Comparison of ENCODE assay signal across 8 mouse cellular contexts in the genomic region with DNA sequence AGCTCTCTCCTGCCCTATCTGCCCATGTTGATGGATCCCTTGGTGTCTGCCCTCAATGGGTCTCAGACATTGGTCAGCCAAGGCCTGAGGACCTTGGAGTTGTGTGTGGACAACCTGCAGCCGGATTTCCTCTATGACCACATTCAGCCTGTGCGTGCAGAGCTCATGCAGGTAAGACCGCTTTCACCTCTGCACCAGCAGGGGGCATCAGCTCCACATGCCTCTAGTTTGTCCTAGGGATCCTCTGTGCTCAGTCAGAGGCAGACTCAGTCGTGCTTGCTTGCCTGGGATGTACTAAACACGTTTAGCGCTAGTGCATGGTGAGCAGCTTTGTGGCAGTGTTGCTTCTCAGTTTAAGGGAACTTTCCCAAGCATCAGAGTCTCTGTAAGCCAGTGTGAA. TPM values are rescaled to one million over a fixed set of nuclear protein-coding genes. Genes with fewer than 3 reads are reported as not detected.
DNase-seq lines count a peak whose midpoint lies in the region; ATAC-seq and TF ChIP-seq lines count a peak whose summit lies in the region.

No protein-coding gene starts in this region.

- peaks cover 98% of the 10 kb centered on the region for H3K36me3 ChIP-seq in intestine, embryonic 14.5 days (ENCODE audit: control insufficient read depth, insufficient read depth, low read length)
- H3K36me3 ChIP-seq in intestine, embryonic 15.5 days, result peaks cover 76% of the 10 kb centered on the region
- peaks cover 99% of the 10 kb centered on the region for H3K36me3 ChIP-seq in G1E (replicated peaks)
- H3K36me3 ChIP-seq in liver, postnatal 0 days (replicated peaks; ENCODE audit: insufficient read depth, low read length), result peaks cover 85% of the 10 kb centered on the region

- no peak overlapping the region for H3K4me3 ChIP-seq in intestine, embryonic 14.5 days (ENCODE audit: low read depth, low read length)
- no peak overlapping the region for H3K4me3 ChIP-seq in intestine, embryonic 15.5 days (replicated peaks)
- H3K4me3 ChIP-seq in G1E (ENCODE audit: low read depth, low read length), result no peak overlapping the region
- H3K4me3 ChIP-seq in liver, postnatal 0 days (ENCODE audit: low read depth, low read length), result no peak overlapping the region

- no peaks in the 10 kb centered on the region for H3K27me3 ChIP-seq in intestine, embryonic 14.5 days (replicated peaks; ENCODE audit: control insufficient read depth, insufficient read depth, low read length)
- no peaks in the 10 kb centered on the region for H3K27me3 ChIP-seq in intestine, embryonic 15.5 days (replicated peaks)
- no peaks in the 10 kb centered on the region for H3K27me3 ChIP-seq in G1E (ENCODE audit: insufficient read depth, low read length)
- H3K27me3 ChIP-seq in liver, postnatal 0 days (ENCODE audit: insufficient read depth, low read length), result no peaks in the 10 kb centered on the region

- no peak overlapping the region for H3K9ac ChIP-seq in intestine, embryonic 14.5 days (ENCODE audit: low read length)
- H3K9ac ChIP-seq in intestine, embryonic 15.5 days, result no peak overlapping the region
- H3K9ac ChIP-seq in liver, postnatal 0 days (replicated peaks), result no peak overlapping the region

- H3K27ac ChIP-seq in intestine, embryonic 14.5 days (ENCODE audit: low read depth), result no peak overlapping the region
- no peak overlapping the region for H3K27ac ChIP-seq in intestine, embryonic 15.5 days
- no peak overlapping the region for H3K27ac ChIP-seq in liver, postnatal 0 days (ENCODE audit: low read depth)

- peak; percentile 64 for DNase-seq in intestine, embryonic 14.5 days (ENCODE audit: low spot score)
- DNase-seq in G1E (ENCODE audit: low spot score), result peak; percentile 45
- peak; percentile 37 to 55 for DNase-seq in cerebellum, adult 18-20 months
- DNase-seq in induced T-regulatory cell, adult 2 months (ENCODE audit: low read depth), result peak; percentile 37
- peak; percentile 26 for DNase-seq in liver, postnatal 0 days
- peak; percentile 35 for DNase-seq in thymus, postnatal 14 days
- DNase-seq in testis, postnatal 10 days (ENCODE audit: low spot score), result no peak

- TF ChIP-seq CTCF in G1E (IDR thresholded peaks at IDR 0.05; ENCODE audit: low read depth, low read length), result peak; percentile 46
- peak; percentile 72 for TF ChIP-seq CTCF in liver, postnatal 0 days (IDR thresholded peaks at IDR 0.05; ENCODE audit: low read depth)

- H3K4me2 ChIP-seq in intestine, embryonic 14.5 days (ENCODE audit: low read length), result no peak overlapping the region
- H3K4me2 ChIP-seq in intestine, embryonic 15.5 days (replicated peaks), result no peak overlapping the region
- H3K4me2 ChIP-seq in liver, postnatal 0 days (ENCODE audit: low read depth, low read length), result no peak overlapping the region

- ATAC-seq in intestine, embryonic 14.5 days (replicated peaks; ENCODE audit: low FRiP score, low TSS enrichment, low read depth), result peak; percentile 53; the same call in 1 of the 2 replicates
- no peak for ATAC-seq in intestine, embryonic 15.5 days
- no peak for ATAC-seq in G1E (ENCODE audit: extremely low read depth, insufficient number of reproducible peaks, low FRiP score, poor library complexity, severe bottlenecking)
- ATAC-seq in liver, postnatal 0 days, result 0 out of 2 replicates have a peak, but pooled peaks have one; percentile 56

- no peak for TF ChIP-seq EP300 in liver, postnatal 0 days (IDR thresholded peaks at IDR 0.05; ENCODE audit: low read depth)

- no peaks in the 10 kb centered on the region for H3K4me1 ChIP-seq in intestine, embryonic 14.5 days (replicated peaks; ENCODE audit: control insufficient read depth, insufficient read depth, low read length)
- H3K4me1 ChIP-seq in intestine, embryonic 15.5 days (replicated peaks), result no peaks in the 10 kb centered on the region
- H3K4me1 ChIP-seq in G1E (ENCODE audit: insufficient read depth, low read depth, low read length), result no peaks in the 10 kb centered on the region
- no peaks in the 10 kb centered on the region; the same call in none of the 2 replicates for H3K4me1 ChIP-seq in liver, postnatal 0 days (ENCODE audit: insufficient read depth)

- no peaks in the 10 kb centered on the region for H3K9me3 ChIP-seq in intestine, embryonic 14.5 days (ENCODE audit: control insufficient read depth, low read length)
- H3K9me3 ChIP-seq in intestine, embryonic 15.5 days, result no peaks in the 10 kb centered on the region
- H3K9me3 ChIP-seq in G1E (replicated peaks), result no peaks in the 10 kb centered on the region
- H3K9me3 ChIP-seq in liver, postnatal 0 days (ENCODE audit: low read length), result no peaks in the 10 kb centered on the region

- 83% methylated on average over 6 of the region's 6 CpGs for WGBS in intestine, embryonic 14.5 days
- 72% methylated on average over 6 of the region's 6 CpGs for WGBS in intestine, embryonic 15.5 days
- WGBS in liver, postnatal 0 days (ENCODE audit: insufficient replicate concordance), result 66% methylated on average over 6 of the region's 6 CpGs

RNA-seq across cellular contexts. Expression of gene Trrap, which starts 27.2 kb away (rescaled TPM):
- polyA plus RNA-seq in intestine, embryonic 14.5 days (2014; fragmentation: Nextera tagmentation; extraction: Ambion mirVana), result 85.4 and 92.8 TPM in 2 replicates
- 45.9 and 49.3 TPM in 2 replicates for polyA plus RNA-seq in intestine, embryonic 15.5 days (2015; fragmentation: Nextera tagmentation; extraction: Ambion mirVana)
- total RNA-seq in G1E (2014; fragmentation: Nextera tagmentation) (152 and 160 TPM in 2 replicates), G1E (2017) (41.2 and 42.9 TPM in 2 replicates)
- polyA plus RNA-seq in G1E (2012), result 34.4 and 49.8 TPM in 2 replicates
- polyA plus RNA-seq in liver, postnatal 0 days (2015; fragmentation: Nextera tagmentation; extraction: Ambion mirVana), result 11.7 and 12.3 TPM in 2 replicates

RNA-seq across cellular contexts. Expression of gene Tmem130, which starts 33.1 kb away (rescaled TPM):
- polyA plus RNA-seq in intestine, embryonic 14.5 days (2014; fragmentation: Nextera tagmentation; extraction: Ambion mirVana), result 2.9 and 3.3 TPM in 2 replicates
- 3.4 and 4.6 TPM in 2 replicates for polyA plus RNA-seq in intestine, embryonic 15.5 days (2015; fragmentation: Nextera tagmentation; extraction: Ambion mirVana)
- not detected in 2 replicates for total RNA-seq in G1E (2014; fragmentation: Nextera tagmentation)
- total RNA-seq in G1E (2017), result not detected in 2 replicates
- 0.03 TPM in 1 of 2 replicates, not detected in the other for polyA plus RNA-seq in G1E (2012)
- 0.09 and 0.12 TPM in 2 replicates for polyA plus RNA-seq in liver, postnatal 0 days (2015; fragmentation: Nextera tagmentation; extraction: Ambion mirVana)

Comparison
In these comparisons a context has a peak if more than half of its experiments do, and no peak if none do; other contexts are left out.
1. ATAC-seq: peak in intestine, embryonic 14.5 days (single experiment) and liver, postnatal 0 days (single experiment); none in intestine, embryonic 15.5 days (single experiment) and G1E (single experiment).